ENCODE assay signal across 9 mouse cellular contexts in the genomic region with DNA sequence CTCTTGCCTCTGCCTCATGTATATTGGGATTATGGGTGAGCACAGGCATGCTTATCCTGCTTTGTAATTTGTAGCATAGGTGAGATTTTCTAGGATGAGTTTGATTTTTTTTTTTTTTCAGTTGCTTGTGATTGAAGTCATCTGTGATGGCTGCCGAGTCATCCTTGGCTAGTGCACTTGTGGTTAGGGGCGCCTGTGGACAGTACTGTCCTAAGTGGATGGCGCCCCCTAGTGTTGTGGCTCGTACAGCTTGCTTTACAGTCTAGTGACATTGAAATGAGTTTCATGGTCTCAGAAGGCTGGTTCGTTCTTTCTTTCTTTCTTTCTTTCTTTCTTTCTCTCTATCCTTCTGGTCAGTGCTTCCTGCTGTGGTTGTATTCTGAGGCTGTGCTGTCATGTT. TPM values are rescaled to one million over a fixed set of nuclear protein-coding genes. Genes with fewer than 3 reads are reported as not detected.
DNase-seq lines count a peak whose midpoint lies in the region; ATAC-seq and TF ChIP-seq lines count a peak whose summit lies in the region.
"Had no signal": no experiment of that assay in that cellular context is flagged by ENCODE, and none has a peak within 500 bp of the region (broad histone marks: within the 10 kb centered on the region; RNA-seq: fewer than 3 reads in every experiment).

No protein-coding gene starts in this region.

- H3K27ac ChIP-seq in intestine, embryonic 14.5 days (ENCODE audit: low read depth): no peak overlapping the region
- H3K27ac ChIP-seq in intestine, embryonic 15.5 days: no peak overlapping the region
- no peak overlapping the region for H3K27ac ChIP-seq in ES-E14 (ENCODE audit: insufficient read depth, low read depth, low read length, poor library complexity, severe bottlenecking)
- H3K27ac ChIP-seq: liver, embryonic 13.5 days had no signal

- no peak overlapping the region for H3K9ac ChIP-seq in intestine, embryonic 14.5 days (ENCODE audit: low read length)
- no peak overlapping the region for H3K9ac ChIP-seq in intestine, embryonic 15.5 days
- no peak overlapping the region for H3K9ac ChIP-seq in ES-E14 (ENCODE audit: insufficient read depth, low read depth, low read length, poor library complexity, severe bottlenecking)
- H3K9ac ChIP-seq: liver, embryonic 13.5 days had no signal

- H3K9me3 ChIP-seq in intestine, embryonic 14.5 days (ENCODE audit: control insufficient read depth, low read length): no peaks in the 10 kb centered on the region
- H3K9me3 ChIP-seq in intestine, embryonic 15.5 days: no peaks in the 10 kb centered on the region
- no peaks in the 10 kb centered on the region for H3K9me3 ChIP-seq in ES-E14 (ENCODE audit: control insufficient read depth, insufficient read depth, low read depth, low read length)
- H3K9me3 ChIP-seq: liver, embryonic 13.5 days had no signal

- H3K36me3 ChIP-seq in intestine, embryonic 14.5 days (ENCODE audit: control insufficient read depth, insufficient read depth, low read length): no peaks in the 10 kb centered on the region
- H3K36me3 ChIP-seq in intestine, embryonic 15.5 days: no peaks in the 10 kb centered on the region
- H3K36me3 ChIP-seq in ES-E14 (ENCODE audit: control insufficient read depth, insufficient read depth, low read length, poor library complexity, severe bottlenecking): peaks cover 4% of the 10 kb centered on the region; the same call in 1 of the 2 replicates
- H3K36me3 ChIP-seq: liver, embryonic 13.5 days had no signal

- DNase-seq in intestine, embryonic 14.5 days (ENCODE audit: low spot score): peak; percentile 76
- peak; percentile 78 for DNase-seq in A20 (ENCODE audit: low read depth, low spot score)
- DNase-seq in ES-E14 (ENCODE audit: low read depth, low spot score): peak; percentile 42
- DNase-seq in cerebellum, adult 9-10 months: peak; percentile 67
- DNase-seq in layer of hippocampus, postnatal 10 days (ENCODE audit: low spot score in 2 of 2): peak; percentile 56 to 65
- DNase-seq in right cerebral cortex, postnatal 14 days: peak; percentile 80
- no peak for DNase-seq in urinary bladder, adult 2 months (ENCODE audit: low spot score)
- DNase-seq: liver, embryonic 13.5 days had no signal

- ATAC-seq in intestine, embryonic 14.5 days (replicated peaks; ENCODE audit: low FRiP score, low TSS enrichment, low read depth): no peak
- no peak for ATAC-seq in intestine, embryonic 15.5 days

- 0 out of 2 replicates have a peak, but pooled peaks cover 3% of the 10 kb centered on the region for H3K4me1 ChIP-seq in intestine, embryonic 14.5 days (replicated peaks; ENCODE audit: control insufficient read depth, insufficient read depth, low read length)
- no peaks in the 10 kb centered on the region for H3K4me1 ChIP-seq in intestine, embryonic 15.5 days (replicated peaks)
- H3K4me1 ChIP-seq in ES-E14 (ENCODE audit: control insufficient read depth in 2 of 2, insufficient read depth in 2 of 2, low read length in 2 of 2, poor library complexity in 1 of 2): peaks cover 0 to 21% of the 10 kb centered on the region in 2 experiments; a peak in 3 of 4 replicates

- no peaks in the 10 kb centered on the region for H3K27me3 ChIP-seq in intestine, embryonic 14.5 days (replicated peaks; ENCODE audit: control insufficient read depth, insufficient read depth, low read length)
- no peaks in the 10 kb centered on the region for H3K27me3 ChIP-seq in intestine, embryonic 15.5 days (replicated peaks)
- H3K27me3 ChIP-seq: liver, embryonic 13.5 days had no signal

- in situ Hi-C loops in ES-E14 (cut with MboI; ENCODE audit: low sequenced_read_pairs in 2 of 2, unreplicated experiment in 2 of 2): no loop called here

- 59% methylated on average over 5 of the region's 5 CpGs for WGBS in intestine, embryonic 14.5 days
- 52% methylated on average over 5 of the region's 5 CpGs for WGBS in intestine, embryonic 15.5 days

- H3K4me2 ChIP-seq in intestine, embryonic 14.5 days (ENCODE audit: low read length): no peak overlapping the region
- no peak overlapping the region for H3K4me2 ChIP-seq in intestine, embryonic 15.5 days (replicated peaks)
- H3K4me2 ChIP-seq: liver, embryonic 13.5 days had no signal

- no peak overlapping the region for H3K4me3 ChIP-seq in intestine, embryonic 14.5 days (ENCODE audit: low read depth, low read length)
- no peak overlapping the region for H3K4me3 ChIP-seq in intestine, embryonic 15.5 days (replicated peaks)
- no peak overlapping the region for H3K4me3 ChIP-seq in ES-E14 (ENCODE audit: insufficient read depth in 1 of 2, low read depth in 1 of 2, low read length in 2 of 2, poor library complexity in 1 of 2, severe bottlenecking in 1 of 2)
- H3K4me3 ChIP-seq: liver, embryonic 13.5 days had no signal

TF ChIP-seq in ES-E14, 5 proteins besides CTCF, POLR2A, EP300 and RAD21:
- no peak for TF ChIP-seq HCFC1 (IDR thresholded peaks at IDR 0.05; ENCODE audit: borderline replicate concordance, insufficient read depth, low read length)
- TF ChIP-seq MAFK (IDR thresholded peaks at IDR 0.05; ENCODE audit: insufficient read depth, low read depth, low read length): peak; percentile 25; the same call in 1 of the 2 replicates
- no peak for TF ChIP-seq ZC3H11A (IDR thresholded peaks at IDR 0.05; ENCODE audit: borderline replicate concordance, low read depth, low read length)
- TF ChIP-seq ZNF384 (IDR thresholded peaks at IDR 0.05; ENCODE audit: low read depth, low read length): 0 out of 2 replicates have a peak, but pooled peaks have one; percentile 7

RNA-seq across cellular contexts. Expression of gene Rptor, which starts 16.1 kb away (rescaled TPM):
- 11.2 and 12.9 TPM in 2 replicates for polyA plus RNA-seq in intestine, embryonic 14.5 days (2014; fragmentation: Nextera tagmentation; extraction: Ambion mirVana)
- polyA plus RNA-seq in intestine, embryonic 15.5 days (2015; fragmentation: Nextera tagmentation; extraction: Ambion mirVana): 9.0 and 10.1 TPM in 2 replicates
- total RNA-seq in ES-E14 (2012; rRNA removed): 59.7 and 61.6 TPM in 2 replicates
- total RNA-seq in layer of hippocampus, postnatal 10 days (2021): 10 to 100 TPM; 50.2 to 61.3 TPM
- polyA plus RNA-seq in urinary bladder, adult 2 months (2012; rRNA removed): 14.1 and 18.6 TPM in 2 replicates
